ENCODE assay signal across 40 mouse cellular contexts in genomic region chr8:105380308-105380707, GRCm38 (mm10). TPM values are rescaled to one million over a fixed set of nuclear protein-coding genes. Genes with fewer than 3 reads are reported as not detected.
"Had no signal": no experiment of that assay in that cellular context is flagged by ENCODE, and none has a peak within 500 bp of the region (broad histone marks: within the 10 kb centered on the region; RNA-seq: fewer than 3 reads in every experiment).

No protein-coding gene starts in this region.

- H3K4me2 ChIP-seq: heart, embryonic 11.5 days; hindbrain, embryonic 13.5 days; hindbrain, embryonic 15.5 days; kidney, embryonic 15.5 days; limb, embryonic 12.5 days; limb, embryonic 15.5 days; liver, embryonic 12.5 days had no signal

- H3K9ac ChIP-seq: hindbrain, embryonic 13.5 days; hindbrain, embryonic 15.5 days; kidney, embryonic 15.5 days; limb, embryonic 12.5 days; limb, embryonic 15.5 days; liver, embryonic 12.5 days; liver, embryonic 14.5 days had no signal

- DNase-seq: gastrocnemius, postnatal 10 days; gastrocnemius, postnatal 25 days; heart, adult 11 months; heart, adult 2 months; heart, postnatal 14 days; heart, postnatal 36 days; kidney, adult 11 months; kidney, adult 2 months; kidney, adult 9 months; kidney, postnatal 14 days; kidney, postnatal 36 days; layer of hippocampus, adult 9-11 months; layer of hippocampus, postnatal 36 days; left cerebral cortex, postnatal 4 days had no signal

- H3K9me3 ChIP-seq: hindbrain, embryonic 13.5 days; hindbrain, embryonic 15.5 days; kidney, embryonic 15.5 days; limb, embryonic 12.5 days; limb, embryonic 15.5 days; liver, embryonic 12.5 days had no signal

- H3K27ac ChIP-seq: heart, adult 2 months; hindbrain, embryonic 13.5 days; hindbrain, embryonic 15.5 days; hindbrain, postnatal 0 days; kidney, embryonic 15.5 days; kidney, postnatal 0 days; limb, embryonic 12.5 days; limb, embryonic 15.5 days; liver, embryonic 12.5 days; liver, embryonic 14.5 days had no signal

- ATAC-seq: hindbrain, postnatal 0 days; intestine, embryonic 16.5 days; liver, embryonic 12.5 days had no signal

- H3K36me3 ChIP-seq: hindbrain, embryonic 13.5 days; hindbrain, embryonic 15.5 days; kidney, embryonic 15.5 days; limb, embryonic 12.5 days; limb, embryonic 15.5 days; liver, embryonic 12.5 days had no signal

- H3K4me1 ChIP-seq: liver, embryonic 12.5 days had no signal

- H3K4me3 ChIP-seq: heart, adult 2 months; hindbrain, embryonic 13.5 days; hindbrain, embryonic 15.5 days; kidney, embryonic 15.5 days; limb, embryonic 12.5 days; limb, embryonic 15.5 days; liver, embryonic 12.5 days had no signal

- H3K27me3 ChIP-seq: hindbrain, embryonic 13.5 days; hindbrain, embryonic 15.5 days; kidney, embryonic 15.5 days; limb, embryonic 12.5 days; limb, embryonic 15.5 days had no signal

RNA-seq across cellular contexts. Expression of gene Plekhg4, which starts 7.2 kb away (rescaled TPM):
- total RNA-seq: heart, postnatal 14 days; heart, postnatal 36 days; hematopoietic stem cell, adult 5-6 weeks had no signal
- polyA plus RNA-seq: liver, embryonic 12.5 days; liver, embryonic 16.5 days had no signal

RNA-seq across cellular contexts. Expression of gene Kctd19, which starts 33.0 kb away (rescaled TPM):
- total RNA-seq: gastrocnemius, postnatal 25 days; heart, postnatal 14 days; hematopoietic stem cell, adult 5-6 weeks; layer of hippocampus, adult 18-20 months; layer of hippocampus, adult 8-10 months; layer of hippocampus, postnatal 14 days; layer of hippocampus, postnatal 36 days; left cerebral cortex, adult 18-20 months; left cerebral cortex, adult 8-10 months; left cerebral cortex, postnatal 10 days; left cerebral cortex, postnatal 25 days; left cerebral cortex, postnatal 4 days; liver, adult 2 months had no signal
- polyA plus RNA-seq: frontal cortex, adult 2 months; heart, embryonic 11.5 days; heart, embryonic 14.5 days; hindbrain, embryonic 11.5 days; hindbrain, embryonic 13.5 days; hindbrain, embryonic 15.5 days; intestine, embryonic 14.5 days; intestine, embryonic 16.5 days; kidney, embryonic 15.5 days; kidney, postnatal 0 days; large intestine, adult 2 months; limb, embryonic 12.5 days; limb, embryonic 15.5 days; liver, adult 2 months; liver, embryonic 12.5 days; liver, embryonic 14.5 days; liver, embryonic 16.5 days had no signal

RNA-seq across cellular contexts. Expression of gene Lrrc36, which starts 33.1 kb away (rescaled TPM):
- total RNA-seq: liver, adult 2 months had no signal
- polyA plus RNA-seq: heart, embryonic 11.5 days; liver, adult 2 months had no signal
